Mouse (Mus musculus) midbrain, embryonic 11.5 days (tissue): ENCODE measurements around the gene Cast. TPM values are rescaled to one million over a fixed set of nuclear protein-coding genes. Genes with fewer than 3 reads are reported as not detected.

ENCODE experiments used
- ATAC-seq: fragments of 200-750 bp; cut with Nextera tagmentation; 2 replicates; pipeline ENCODE4 v1.8.0; 2017; ENCODE audit warnings: moderate TSS enrichment, moderate library complexity; ENCODE audit not compliant: low FRiP score
- DNase-seq: peaks from one replicate; pipeline ENCODE4 v3.0.0; 2015; ENCODE audit warnings: low spot score; ENCODE audit errors: missing footprints
- H3K27ac ChIP-seq: fragments of 300-500 bp; sonication (generic); 2 replicates; pipeline ENCODE4 v1.5.1; 2014; ENCODE audit warnings: low read depth, low read length
- H3K27me3 ChIP-seq: fragments of 300-500 bp; sonication (generic); 2 replicates; pipeline ENCODE4 v1.6.1; 2014; ENCODE audit warnings: mild to moderate bottlenecking, low read length, moderate library complexity, mixed read lengths; ENCODE audit not compliant: control insufficient read depth, insufficient read depth
- H3K36me3 ChIP-seq: fragments of 300-500 bp; sonication (generic); 2 replicates; pipeline ENCODE4 v1.6.1; 2014; ENCODE audit warnings: mild to moderate bottlenecking, low read length, moderate library complexity, mixed read lengths; ENCODE audit not compliant: control insufficient read depth, insufficient read depth
- H3K4me1 ChIP-seq: fragments of 300-500 bp; sonication (generic); 2 replicates; pipeline ENCODE4 v1.6.1; 2014; ENCODE audit warnings: low read length; ENCODE audit not compliant: control insufficient read depth, insufficient read depth
- H3K4me2 ChIP-seq: fragments of 300-500 bp; sonication (generic); 2 replicates; pipeline ENCODE4 v1.6.1; 2014; ENCODE audit warnings: mild to moderate bottlenecking, moderate library complexity
- H3K4me3 ChIP-seq: fragments of 300-500 bp; sonication (generic); 2 replicates; pipeline ENCODE4 v1.5.1; 2014; ENCODE audit warnings: low read depth, low read length
- H3K9ac ChIP-seq: fragments of 300-500 bp; sonication (generic); 2 replicates; pipeline ENCODE4 v1.6.1; 2014; ENCODE audit warnings: low read length
- H3K9me3 ChIP-seq: fragments of 300-500 bp; sonication (generic); 2 replicates; pipeline ENCODE4 v1.6.1; 2016; ENCODE audit warnings: low read length; ENCODE audit not compliant: control insufficient read depth
- WGBS: fragments of 180-500 bp; shearing (Covaris S2); extraction: QIAGEN DNeasy Blood & Tissue Kit; methylation state at CpG from one replicate; pipeline ENCODE4 v1.1.7; 2014; 5-methylcytosine and 5-hydroxymethylcytosine counted together
- polyA plus RNA-seq: library from polyadenylated mRNA; unstranded; fragments of >200 nt; fragmentation: Nextera tagmentation; extraction: Ambion mirVana; gene quantifications from 2 replicates; pipeline ENCODE4 v1.2.1, GENCODE M21; 2014

Gene Cast
- 16.5 and 18.3 TPM in 2 replicates for polyA plus RNA-seq

- ATAC-seq: peak; percentile 92
- WGBS: 2% methylated on average over 35 of the region's 36 CpGs
Observed at GRCm38 (mm10) chr13:74808152-74808929, at the start of gene Cast. Gene Cast (minus strand): TSS chr13:74808810.

GRCm38 (mm10) chr13:74854338-74855047, 45.9 kb upstream of the Cast start:
- peak; percentile 92 for DNase-seq
- H3K4me2 ChIP-seq: no peak overlapping the region
- no peaks in the 10 kb centered on the region for H3K27me3 ChIP-seq
- no peaks in the 10 kb centered on the region for H3K36me3 ChIP-seq
- H3K4me3 ChIP-seq: no peak overlapping the region
- no peaks in the 10 kb centered on the region for H3K9me3 ChIP-seq
- no peaks in the 10 kb centered on the region for H3K4me1 ChIP-seq
- no peak overlapping the region for H3K27ac ChIP-seq
- peak; percentile 88 for ATAC-seq
- 13% methylated on average over 3 of the region's 3 CpGs for WGBS
- no peak overlapping the region for H3K9ac ChIP-seq

More at GRCm38 (mm10) chr13:74808152-74808929, at the start of gene Cast:
- peak within 1 kb of the TSS; percentile 95 for H3K4me2 ChIP-seq
- H3K4me3 ChIP-seq: peak within 1 kb of the TSS; percentile 62
- H3K36me3 ChIP-seq: no peaks in the 10 kb centered on the region
- no peaks in the 10 kb centered on the region for H3K9me3 ChIP-seq
- DNase-seq: peak; percentile 97
- no peak within 1 kb of the TSS for H3K27ac ChIP-seq
- H3K4me1 ChIP-seq: no peaks in the 10 kb centered on the region
- peak within 1 kb of the TSS; percentile 70 for H3K9ac ChIP-seq
- peaks cover 2% of the 10 kb centered on the region; the same call in 1 of the 2 replicates for H3K27me3 ChIP-seq

- peak; percentile 37 for DNase-seq
- 84% methylated on average over 2 of the region's 2 CpGs for WGBS
- no peak for ATAC-seq
Observed at GRCm38 (mm10) chr13:74850823-74851222, 42.2 kb upstream of the Cast start.

GRCm38 (mm10) chr13:74845886-74846285, 37.3 kb upstream of the Cast start:
- H3K27me3 ChIP-seq: no peaks in the 10 kb centered on the region
- no peaks in the 10 kb centered on the region for H3K36me3 ChIP-seq
- H3K9ac ChIP-seq: no peak overlapping the region
- ATAC-seq (no peak), DNase-seq (peak; percentile 28)
- 64% methylated on average over 1 of the region's 1 CpGs for WGBS
- no peaks in the 10 kb centered on the region for H3K4me1 ChIP-seq
- H3K4me2 ChIP-seq: no peak overlapping the region
- no peak overlapping the region for H3K4me3 ChIP-seq
- H3K27ac ChIP-seq: no peak overlapping the region
- no peaks in the 10 kb centered on the region for H3K9me3 ChIP-seq

More at GRCm38 (mm10) chr13:74850823-74851222, 42.2 kb upstream of the Cast start:
- no peaks in the 10 kb centered on the region for H3K27me3 ChIP-seq
- H3K36me3 ChIP-seq: no peaks in the 10 kb centered on the region
- H3K9ac ChIP-seq: no peak overlapping the region
- H3K4me2 ChIP-seq: no peak overlapping the region
- H3K4me3 ChIP-seq: no peak overlapping the region
- H3K4me1 ChIP-seq: no peaks in the 10 kb centered on the region
- H3K27ac ChIP-seq: no peak overlapping the region
- no peaks in the 10 kb centered on the region for H3K9me3 ChIP-seq

GRCm38 (mm10) chr13:74834543-74834942, 25.9 kb upstream of the Cast start:
- Histone ChIP-seq H3K27ac (no peak overlapping the region), H3K4me2 (no peak overlapping the region), H3K4me3 (no peak overlapping the region), H3K27me3 (no peaks in the 10 kb centered on the region), H3K36me3 (no peaks in the 10 kb centered on the region), H3K4me1 (no peaks in the 10 kb centered on the region), H3K9ac (no peak overlapping the region), H3K9me3 (no peaks in the 10 kb centered on the region)
- WGBS: 79% methylated on average over 1 of the region's 1 CpGs
- ATAC-seq (no peak), DNase-seq (peak; percentile 21)

- ATAC-seq: no peak
- Histone ChIP-seq H3K9me3 (no peaks in the 10 kb centered on the region), H3K9ac (no peak overlapping the region), H3K36me3 (no peaks in the 10 kb centered on the region), H3K4me2 (no peak overlapping the region), H3K27me3 (no peaks in the 10 kb centered on the region), H3K27ac (no peak overlapping the region), H3K4me3 (no peak overlapping the region), H3K4me1 (no peaks in the 10 kb centered on the region)
- 71% methylated on average over 3 of the region's 3 CpGs for WGBS
- DNase-seq: no peak
Observed at GRCm38 (mm10) chr13:74822095-74822494, 13.5 kb upstream of the Cast start.

- no peak overlapping the region for H3K4me3 ChIP-seq
- no peak overlapping the region for H3K27ac ChIP-seq
- no peaks in the 10 kb centered on the region for H3K27me3 ChIP-seq
- no peak overlapping the region for H3K4me2 ChIP-seq
- H3K36me3 ChIP-seq: no peaks in the 10 kb centered on the region
- no peak overlapping the region for H3K9ac ChIP-seq
- WGBS: 91% methylated on average over 1 of the region's 1 CpGs
- ATAC-seq (no peak), DNase-seq (no peak)
- no peaks in the 10 kb centered on the region for H3K9me3 ChIP-seq
- H3K4me1 ChIP-seq: no peaks in the 10 kb centered on the region
Observed at GRCm38 (mm10) chr13:74815753-74816152, 7.1 kb upstream of the Cast start.

- peak; percentile 92 for DNase-seq
- peaks cover 2% of the 10 kb centered on the region; the same call in 1 of the 2 replicates for H3K27me3 ChIP-seq
- H3K4me3 ChIP-seq: peak overlapping the region; percentile 62
- no peaks in the 10 kb centered on the region for H3K4me1 ChIP-seq
- peak overlapping the region; percentile 95 for H3K4me2 ChIP-seq
- no peaks in the 10 kb centered on the region for H3K36me3 ChIP-seq
- peak; percentile 90 for ATAC-seq
- WGBS: under 1% methylated on average over 31 of the region's 31 CpGs
- H3K9me3 ChIP-seq: no peaks in the 10 kb centered on the region
- H3K27ac ChIP-seq: no peak overlapping the region
- H3K9ac ChIP-seq: peak overlapping the region; percentile 70
Observed at GRCm38 (mm10) chr13:74807446-74808151, 1.0 kb downstream of the Cast start.
